Mouse (Mus musculus) v-Abl transformed pro-B cells (cell line): ENCODE measurements around the gene Treml4.
"Not testable (repeated sequence)": the region's sequence is repeated elsewhere in the genome, so short reads cannot be mapped to it uniquely, and the experiment has no call there.

Experiments used
- in situ Hi-C, 2 experiments: fragments of 400-800 bp; cut with MboI; formaldehyde crosslinking; loops; one replicate each; pipeline ENCODE4 v1.15.1; 2025; ENCODE audit not compliant: unreplicated experiment in 2 of 2

The Treml4 gene

GRCm38 (mm10) chr17:48272598-48272997 is 8.5 kb downstream of the Treml4 start:
- in situ Hi-C loops, result loop anchor here (10.0 kb wide), 2 partner anchors 158 to 168 kb away; no protein-coding TSS in a partner anchor

DNA sequence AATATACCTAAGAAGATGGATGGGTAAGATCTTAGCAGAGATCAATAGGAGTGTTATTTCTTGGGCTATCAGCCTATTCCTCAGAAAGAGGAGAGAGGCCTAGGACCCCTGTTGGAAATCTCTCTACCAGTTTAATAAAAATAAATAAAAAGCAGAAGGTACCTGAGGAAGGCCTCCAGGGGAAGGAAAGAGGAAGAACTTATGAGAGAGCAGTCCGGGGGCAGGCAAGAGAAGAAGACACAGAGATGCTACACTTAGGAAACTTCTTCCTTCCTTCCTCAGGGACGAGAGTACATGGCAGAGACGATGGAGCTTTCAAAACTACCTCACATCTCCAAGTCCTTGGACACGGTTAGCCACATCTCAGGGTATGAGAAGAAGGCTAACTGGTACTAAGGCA is 10.0 kb downstream of the Treml4 start:
- in situ Hi-C loops, result loop anchor here (10.0 kb wide), 2 partner anchors 159 to 169 kb away; no protein-coding TSS in a partner anchor

- in situ Hi-C loops, result loop anchor here (5.0 to 25.0 kb wide), 4 partner anchors 62 to 1137 kb away; no protein-coding TSS in a partner anchor
Measured at GRCm38 (mm10) chr17:48274885-48275284, 10.8 kb downstream of the Treml4 start.

- in situ Hi-C loops, result loop anchor here (5.0 to 25.0 kb wide), 4 partner anchors 62 to 1137 kb away; no protein-coding TSS in a partner anchor
Measured at GRCm38 (mm10) chr17:48275736-48276135, 11.6 kb downstream of the Treml4 start.

- in situ Hi-C loops, result loop anchor here (5.0 to 25.0 kb wide), 4 partner anchors 59 to 1134 kb away; no protein-coding TSS in a partner anchor
Measured at GRCm38 (mm10) chr17:48278381-48278780, 14.3 kb downstream of the Treml4 start.

DNA sequence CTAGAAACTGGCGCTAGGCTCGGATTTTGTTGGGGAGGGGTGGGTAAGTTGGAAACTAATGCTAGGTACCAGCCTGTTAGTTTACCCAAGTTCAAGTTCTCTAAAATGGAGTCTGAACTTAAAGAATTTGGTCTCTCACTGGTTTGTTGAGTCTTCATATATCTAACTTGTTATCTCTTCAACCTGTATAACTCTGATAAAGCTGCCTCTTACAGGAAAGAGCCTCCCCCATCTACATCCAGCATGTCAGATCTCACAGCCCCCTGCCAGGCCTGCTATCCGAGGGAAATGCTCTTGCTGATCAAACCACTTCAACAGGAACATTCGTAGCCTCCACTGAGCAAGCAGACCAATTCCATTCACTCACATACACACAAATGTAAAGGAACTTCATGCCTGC is 14.9 kb downstream of the Treml4 start:
- in situ Hi-C loops, result loop anchor here (5.0 to 25.0 kb wide), 4 partner anchors 58 to 1133 kb away; no protein-coding TSS in a partner anchor

DNA sequence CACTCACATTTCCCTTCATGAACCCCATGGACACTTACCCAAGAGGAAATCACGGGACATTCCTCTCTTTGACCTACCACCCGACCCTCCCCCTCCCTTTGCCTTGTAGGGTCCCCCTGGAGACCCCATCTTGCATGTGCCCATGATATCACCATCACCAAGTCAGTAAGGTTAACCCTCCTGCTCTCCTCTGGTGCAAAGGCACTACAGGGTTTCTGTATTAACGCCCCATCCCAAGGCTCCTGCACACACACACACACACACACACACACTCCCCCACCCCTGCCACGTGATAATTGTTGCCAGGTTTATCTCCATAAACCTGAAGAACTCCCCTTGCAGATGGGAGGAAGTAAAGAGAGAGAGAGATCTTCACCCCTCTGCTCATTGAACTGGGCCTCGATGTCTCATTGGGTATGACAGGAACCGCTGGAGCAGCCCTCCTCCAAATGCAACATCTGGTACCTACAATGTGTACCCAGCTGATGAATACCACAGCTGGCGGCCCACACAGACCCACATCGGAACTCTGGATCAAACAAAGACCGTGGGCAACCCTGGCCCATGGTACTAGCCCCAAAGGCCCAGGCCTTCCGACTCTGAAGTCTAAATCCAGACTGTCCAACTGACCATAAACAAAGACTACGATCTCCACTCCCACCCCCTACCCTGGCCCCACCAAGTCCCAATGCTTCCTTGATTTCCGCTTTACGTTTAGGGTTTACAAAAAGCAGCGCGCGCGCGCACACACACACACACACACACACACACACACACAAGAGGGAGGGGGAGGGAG is 17.0 kb downstream of the Treml4 start:
- in situ Hi-C loops, result loop anchor here in 1 of 2 experiments (25.0 kb wide), 1 partner anchor 1131 kb away; no protein-coding TSS in a partner anchor

GRCm38 (mm10) chr17:48281739-48282085 is 17.6 kb downstream of the Treml4 start:
- in situ Hi-C loops, result loop anchor here in 1 of 2 experiments (25.0 kb wide), 1 partner anchor 1131 kb away; no protein-coding TSS in a partner anchor

GRCm38 (mm10) chr17:48286765-48287164 is 22.7 kb downstream of the Treml4 start:
- in situ Hi-C loops, result loop anchor here in 1 of 2 experiments (25.0 kb wide), 1 partner anchor 1126 kb away; no protein-coding TSS in a partner anchor

DNA sequence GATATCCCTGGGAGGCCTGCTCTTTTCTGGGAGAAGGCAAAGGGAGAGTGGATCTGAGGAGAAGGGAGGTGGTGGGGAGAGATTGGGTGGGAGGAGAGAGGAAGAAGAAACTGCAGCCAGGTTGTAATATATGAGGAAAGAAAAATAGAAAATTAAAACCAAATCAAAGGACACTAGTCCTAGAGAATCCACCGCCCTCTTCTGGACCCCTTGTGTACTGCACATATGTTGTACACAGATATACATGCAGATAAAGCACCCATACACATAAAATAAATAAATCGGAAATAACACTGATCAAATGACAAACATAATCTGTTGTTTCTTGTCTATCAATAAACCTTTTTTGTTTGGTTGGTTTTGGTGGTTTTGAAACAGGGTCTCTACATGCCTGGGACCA is 23.2 kb downstream of the Treml4 start:
- in situ Hi-C loops, result loop anchor here in 1 of 2 experiments (25.0 kb wide), 1 partner anchor 1125 kb away; no protein-coding TSS in a partner anchor

DNA sequence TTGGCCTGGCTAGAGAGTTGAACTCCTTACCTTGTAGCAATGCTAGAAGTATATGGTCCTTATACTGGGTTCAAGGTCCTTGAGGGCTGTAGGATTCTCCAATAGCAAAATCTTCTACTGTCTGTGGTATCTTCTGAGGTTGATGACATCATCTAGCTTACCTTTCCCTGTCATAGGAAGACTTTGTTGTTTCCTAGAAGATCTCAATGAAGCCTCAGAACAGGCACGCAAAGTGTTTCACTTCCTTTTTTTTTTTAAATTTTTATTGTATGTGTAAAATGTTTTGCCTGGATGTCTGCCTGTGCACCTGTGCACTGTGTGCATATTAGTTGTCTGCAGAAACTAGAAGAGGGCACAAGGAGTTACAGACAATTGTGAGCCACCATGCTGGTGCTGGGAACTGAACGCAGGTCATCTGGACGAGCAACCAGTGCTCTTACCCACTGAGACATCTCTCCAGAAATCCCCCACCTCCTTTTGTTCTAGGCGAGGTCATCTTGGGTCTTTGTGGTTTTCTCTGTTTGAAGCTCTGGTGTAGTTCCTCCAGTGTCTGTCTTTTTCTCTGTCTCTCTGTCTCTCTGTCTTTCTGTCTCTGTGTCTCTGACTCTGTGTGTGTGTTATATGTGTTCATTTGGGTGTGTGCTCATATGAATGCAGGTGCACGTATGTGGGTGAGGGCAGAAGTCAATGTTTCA is 29.6 kb downstream of the Treml4 start:
- in situ Hi-C loops, result loop anchor here in 1 of 2 experiments (5.0 to 25.0 kb wide), 4 partner anchors 39 to 1119 kb away; partner anchors contain the start of gene Oard1

GRCm38 (mm10) chr17:48299203-48299602 is 35.1 kb downstream of the Treml4 start, which contains the start of gene Treml2:
Gene Treml2, plus strand, starts transcription at chr17:48299498.
- in situ Hi-C loops, result loop anchor here in 1 of 2 experiments (25.0 kb wide), 1 partner anchor 1113 kb away; no protein-coding TSS in a partner anchor

- in situ Hi-C loops, result loop anchor here in 1 of 2 experiments (25.0 kb wide), 1 partner anchor 1113 kb away; no protein-coding TSS in a partner anchor
Measured at GRCm38 (mm10) chr17:48299756-48300155, 35.7 kb downstream of the Treml4 start.

DNA sequence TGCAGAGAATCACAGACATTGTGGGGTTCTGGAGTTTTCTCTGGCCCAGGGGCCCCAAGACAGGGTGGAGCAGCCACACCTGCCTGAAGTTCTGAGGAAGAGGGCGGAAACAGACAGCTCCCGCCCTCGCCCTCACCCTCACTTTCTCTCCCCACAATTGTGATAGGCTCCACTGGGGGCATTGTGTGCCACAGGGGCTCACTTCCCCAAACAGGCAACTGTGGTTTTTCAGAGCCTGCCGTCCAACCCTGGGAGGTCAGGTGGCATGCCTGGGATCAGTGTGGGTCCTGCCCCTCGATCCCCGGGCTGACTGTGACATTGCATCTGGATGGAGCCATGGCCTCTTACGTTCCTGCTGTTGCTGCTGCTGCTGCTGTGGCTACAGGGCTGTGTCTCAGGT is 36.1 kb downstream of the Treml4 start:
- in situ Hi-C loops, result no loop called here

- in situ Hi-C loops, result no loop called here
Measured at GRCm38 (mm10) chr17:48300861-48301260, 36.8 kb downstream of the Treml4 start.

- in situ Hi-C loops, result no loop called here
Measured at GRCm38 (mm10) chr17:48301792-48302191, 37.7 kb downstream of the Treml4 start.

- in situ Hi-C loops, result no loop called here
Measured at GRCm38 (mm10) chr17:48312124-48312523, 48.0 kb downstream of the Treml4 start.

DNA sequence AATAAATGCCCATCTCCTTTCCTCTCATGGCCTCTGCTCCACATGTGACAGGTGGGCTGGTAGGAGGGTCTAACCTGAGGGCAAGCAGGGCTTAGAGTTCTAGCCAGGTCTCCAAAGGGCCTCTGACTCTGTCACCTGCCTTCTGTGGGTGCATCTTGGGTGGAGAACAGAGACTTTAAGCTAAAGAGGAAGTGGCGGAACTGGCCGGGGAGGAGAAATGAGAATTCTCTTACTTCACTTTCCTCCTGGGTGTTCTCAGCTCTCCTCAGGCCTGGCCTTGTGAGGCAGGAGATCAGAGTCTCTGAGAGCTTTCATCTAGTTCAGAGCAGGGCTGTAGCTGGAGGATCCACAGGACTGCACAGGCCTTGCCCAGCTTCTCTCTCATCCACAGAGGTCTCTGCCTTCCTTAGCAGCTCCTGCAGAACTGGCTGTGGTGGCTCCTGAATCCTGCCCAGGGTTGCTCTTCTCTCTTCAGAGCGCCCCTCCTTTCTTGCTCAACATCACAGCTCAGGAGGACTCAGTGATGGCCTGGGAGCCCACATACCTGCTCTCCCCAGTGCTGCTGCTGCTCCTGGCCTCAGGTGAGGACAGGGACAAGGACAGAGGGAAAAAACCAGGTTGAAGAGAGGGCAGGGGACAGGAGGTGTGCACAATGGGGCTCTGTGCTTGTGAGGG is 51.9 kb downstream of the Treml4 start, which contains the start of gene B430306N03Rik:
Gene B430306N03Rik, plus strand, starts transcription at position 237 of the 675 bp plus-strand sequence.
- in situ Hi-C loops, result not testable (repeated sequence)

DNA sequence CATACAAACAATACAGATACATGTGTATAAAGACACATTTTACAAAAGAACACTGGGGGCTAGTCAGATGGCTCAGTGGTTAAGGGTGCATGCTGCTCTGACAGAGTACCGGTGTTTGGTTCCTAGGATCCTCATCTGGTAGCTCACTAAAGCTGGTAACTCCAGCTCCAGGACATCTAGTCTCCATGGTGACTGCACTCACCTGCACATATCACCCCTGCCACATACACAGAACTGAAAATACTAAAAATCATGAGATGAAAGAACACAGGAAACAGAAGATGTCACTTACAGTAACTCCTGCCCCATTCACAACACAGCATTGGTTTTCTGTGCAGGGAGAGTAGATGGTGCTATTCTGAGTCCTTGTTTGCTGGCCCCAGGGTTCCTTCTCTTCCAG is 54.6 kb downstream of the Treml4 start:
- in situ Hi-C loops, result no loop called here

DNA sequence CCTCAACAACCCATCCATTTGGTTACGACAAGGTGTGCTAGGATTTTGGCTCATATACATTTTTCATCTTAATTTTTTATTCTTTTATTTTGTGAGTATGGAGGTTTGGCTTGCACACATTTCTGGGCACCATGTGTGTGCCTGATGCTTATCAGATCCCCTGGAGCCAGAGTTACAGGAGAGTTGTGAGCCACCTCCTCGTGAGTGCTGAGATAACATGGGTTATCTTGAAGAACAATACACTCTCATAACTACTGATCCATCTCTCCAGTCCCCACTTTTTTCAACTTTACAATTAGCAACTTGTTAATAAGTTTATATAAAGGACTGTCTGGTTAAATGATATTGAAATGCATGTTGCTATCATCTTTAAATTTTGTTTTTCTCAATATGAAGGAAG is 57.2 kb downstream of the Treml4 start:
- in situ Hi-C loops, result no loop called here
